22 mouse cellular contexts compared by ENCODE assay signal in genomic region chrX:48288008-48288407, GRCm38 (mm10). TPM values are rescaled to one million over a fixed set of nuclear protein-coding genes. Genes with fewer than 3 reads are reported as not detected.
DNase-seq lines count a peak whose midpoint lies in the region; ATAC-seq lines count a peak whose summit lies in the region.
"Had no signal": no experiment of that assay in that cellular context is flagged by ENCODE, and none has a peak within 500 bp of the region (broad histone marks: within the 10 kb centered on the region; RNA-seq: fewer than 3 reads in every experiment).

No protein-coding gene starts in this region.

- no peak overlapping the region for H3K9ac ChIP-seq in liver, embryonic 11.5 days (ENCODE audit: low read depth, low read length)
- no peak overlapping the region for H3K9ac ChIP-seq in liver, embryonic 12.5 days
- H3K9ac ChIP-seq in liver, embryonic 16.5 days (ENCODE audit: low read depth, low read length): peak overlapping the region; percentile 11; the same call in 1 of the 2 replicates
- H3K9ac ChIP-seq: embryonic facial prominence, embryonic 15.5 days; forebrain, embryonic 13.5 days; forebrain, postnatal 0 days; hindbrain, embryonic 12.5 days had no signal

- no peak for ATAC-seq in liver, embryonic 11.5 days (replicated peaks; ENCODE audit: low FRiP score)
- ATAC-seq in liver, embryonic 12.5 days: no peak
- no peak for ATAC-seq in liver, embryonic 16.5 days (ENCODE audit: low read depth)
- ATAC-seq: activated CD4-positive, CD25-positive, alpha-beta regulatory T cell, adult 4 months; forebrain, embryonic 13.5 days; forebrain, postnatal 0 days; hindbrain, embryonic 16.5 days; Patski had no signal

- DNase-seq in liver: peak; percentile 70
- no peak for DNase-seq in liver, embryonic 11.5 days (ENCODE audit: low spot score)
- DNase-seq in c-Kit-positive CD71-positive TER-119-positive erythroid progenitor cells, embryonic 14.5 days (ENCODE audit: low spot score): peak; percentile 57
- no peak for DNase-seq in adrenal gland, postnatal 14 days
- no peak for DNase-seq in B cell, adult 2 months
- no peak for DNase-seq in testis, postnatal 14 days (ENCODE audit: low spot score)
- DNase-seq: adrenal gland, adult 8-10 months; cerebellum, adult 8-10 months; embryo, embryonic 11 days; forebrain, postnatal 0 days; gastrocnemius, postnatal 25 days; heart, postnatal 10 days; heart, postnatal 4 days had no signal

- H3K4me2 ChIP-seq in liver, embryonic 11.5 days: no peak overlapping the region
- H3K4me2 ChIP-seq in liver, embryonic 12.5 days: peak overlapping the region; percentile 34
- H3K4me2 ChIP-seq in liver, embryonic 16.5 days (ENCODE audit: low read depth, low read length): peak overlapping the region; percentile 33
- H3K4me2 ChIP-seq: embryonic facial prominence, embryonic 15.5 days; forebrain, embryonic 13.5 days; hindbrain, embryonic 12.5 days had no signal

- no peak overlapping the region for H3K4me3 ChIP-seq in liver, embryonic 11.5 days (ENCODE audit: low read depth, low read length)
- H3K4me3 ChIP-seq in liver, embryonic 12.5 days: no peak overlapping the region
- no peak overlapping the region for H3K4me3 ChIP-seq in liver, embryonic 16.5 days (ENCODE audit: low read depth, low read length)
- H3K4me3 ChIP-seq: embryonic facial prominence, embryonic 15.5 days; forebrain, embryonic 13.5 days; heart, embryonic 10.5 days; hindbrain, embryonic 12.5 days had no signal

- H3K27me3 ChIP-seq in liver, embryonic 11.5 days (replicated peaks; ENCODE audit: control insufficient read depth, insufficient read depth, low read length): peaks cover 12% of the 10 kb centered on the region
- H3K27me3 ChIP-seq in liver, embryonic 12.5 days (replicated peaks): peaks cover 20% of the 10 kb centered on the region
- no peaks in the 10 kb centered on the region; the same call in 1 of the 2 replicates for H3K27me3 ChIP-seq in liver, embryonic 16.5 days (ENCODE audit: control insufficient read depth, insufficient read depth, low read depth, low read length)
- H3K27me3 ChIP-seq: forebrain, embryonic 13.5 days; Patski had no signal

- WGBS in liver, embryonic 11.5 days: 64% methylated on average over 4 of the region's 4 CpGs
- WGBS in liver, embryonic 12.5 days (ENCODE audit: insufficient replicate concordance): 42% methylated on average over 4 of the region's 4 CpGs
- 38% methylated on average over 4 of the region's 4 CpGs for WGBS in liver, embryonic 16.5 days (ENCODE audit: insufficient replicate concordance)

- no peaks in the 10 kb centered on the region for H3K36me3 ChIP-seq in liver, embryonic 11.5 days (ENCODE audit: control insufficient read depth, insufficient read depth, low read length)
- no peaks in the 10 kb centered on the region for H3K36me3 ChIP-seq in liver, embryonic 12.5 days
- no peaks in the 10 kb centered on the region for H3K36me3 ChIP-seq in liver, embryonic 16.5 days (ENCODE audit: control insufficient read depth, insufficient read depth)
- H3K36me3 ChIP-seq: embryonic facial prominence, embryonic 15.5 days; heart, embryonic 10.5 days; hindbrain, embryonic 12.5 days had no signal

- H3K27ac ChIP-seq in liver, embryonic 11.5 days (ENCODE audit: low read depth, low read length): no peak overlapping the region
- H3K27ac ChIP-seq in liver, embryonic 12.5 days: peak overlapping the region; percentile 93
- peak overlapping the region; percentile 93 for H3K27ac ChIP-seq in liver, embryonic 16.5 days (ENCODE audit: low read length)
- H3K27ac ChIP-seq: embryonic facial prominence, embryonic 15.5 days; forebrain, embryonic 13.5 days; heart, embryonic 10.5 days; hindbrain, embryonic 12.5 days had no signal

- no peaks in the 10 kb centered on the region; the same call in 1 of the 2 replicates for H3K4me1 ChIP-seq in liver, embryonic 11.5 days (replicated peaks; ENCODE audit: control insufficient read depth, insufficient read depth, low read length)
- H3K4me1 ChIP-seq in liver, embryonic 12.5 days: peaks cover 45% of the 10 kb centered on the region
- peaks cover 26% of the 10 kb centered on the region for H3K4me1 ChIP-seq in liver, embryonic 16.5 days (ENCODE audit: control insufficient read depth, low read depth, low read length)
- H3K4me1 ChIP-seq: embryonic facial prominence, embryonic 15.5 days; forebrain, embryonic 13.5 days; heart, embryonic 10.5 days; hindbrain, embryonic 12.5 days had no signal

- H3K9me3 ChIP-seq in liver, embryonic 11.5 days (ENCODE audit: control insufficient read depth, low read length): no peaks in the 10 kb centered on the region
- H3K9me3 ChIP-seq in liver, embryonic 12.5 days (replicated peaks): no peaks in the 10 kb centered on the region
- no peaks in the 10 kb centered on the region for H3K9me3 ChIP-seq in liver, embryonic 16.5 days (replicated peaks; ENCODE audit: control insufficient read depth, low read length)
- H3K9me3 ChIP-seq: embryonic facial prominence, embryonic 15.5 days; forebrain, embryonic 13.5 days; heart, embryonic 10.5 days; hindbrain, embryonic 12.5 days had no signal

RNA-seq across cellular contexts. Expression of gene Utp14a, which starts 31.3 kb away (rescaled TPM):
- 31.3 and 36.0 TPM in 2 replicates for polyA plus RNA-seq in liver, embryonic 11.5 days (2014; fragmentation: Nextera tagmentation; extraction: Ambion mirVana)
- 19.3 and 22.5 TPM in 2 replicates for polyA plus RNA-seq in liver, embryonic 12.5 days (2016; fragmentation: Nextera tagmentation; extraction: Ambion mirVana)
- 5.5 and 6.0 TPM in 2 replicates for polyA plus RNA-seq in liver, embryonic 16.5 days (2015; fragmentation: Nextera tagmentation; extraction: Ambion mirVana)
- total RNA-seq in adrenal gland, postnatal 14 days (2021): 14.9 and 18.8 TPM in 2 replicates

RNA-seq across cellular contexts. Expression of gene Bcorl1, which starts 53.1 kb away (rescaled TPM):
- 5.4 and 7.3 TPM in 2 replicates for polyA plus RNA-seq in liver, embryonic 11.5 days (2014; fragmentation: Nextera tagmentation; extraction: Ambion mirVana)
- 3.8 and 4.4 TPM in 2 replicates for polyA plus RNA-seq in liver, embryonic 12.5 days (2016; fragmentation: Nextera tagmentation; extraction: Ambion mirVana)
- polyA plus RNA-seq in liver, embryonic 16.5 days (2015; fragmentation: Nextera tagmentation; extraction: Ambion mirVana): 2.7 and 3.2 TPM in 2 replicates
- total RNA-seq in adrenal gland, postnatal 14 days (2021): 9.8 and 10.1 TPM in 2 replicates

Comparison
In these comparisons a context has a peak if more than half of its experiments do, and no peak if none do; other contexts are left out.
1. DNase-seq: peak in liver (single experiment) and c-Kit-positive CD71-positive TER-119-positive erythroid progenitor cells, embryonic 14.5 days (single experiment); none in liver, embryonic 11.5 days (single experiment), adrenal gland, postnatal 14 days (single experiment), B cell, adult 2 months (0 of 2) and testis, postnatal 14 days (single experiment).